Mouse (Mus musculus) megakaryocyte, embryonic 14.5 days (primary cell): ENCODE results near the gene Cald1.

Source experiments
- FLI1 ChIP-seq: IDR thresholded peaks from 2 replicates; pipeline ENCODE4 v1.6.1; 2012; ENCODE audit warnings: low read length, inconsistent platforms, mixed read lengths
- GATA1 ChIP-seq: IDR thresholded peaks from 3 replicates; pipeline ENCODE4 v1.6.1; 2012; ENCODE audit warnings: mixed read lengths, low read length, inconsistent platforms, borderline replicate concordance

DNA sequence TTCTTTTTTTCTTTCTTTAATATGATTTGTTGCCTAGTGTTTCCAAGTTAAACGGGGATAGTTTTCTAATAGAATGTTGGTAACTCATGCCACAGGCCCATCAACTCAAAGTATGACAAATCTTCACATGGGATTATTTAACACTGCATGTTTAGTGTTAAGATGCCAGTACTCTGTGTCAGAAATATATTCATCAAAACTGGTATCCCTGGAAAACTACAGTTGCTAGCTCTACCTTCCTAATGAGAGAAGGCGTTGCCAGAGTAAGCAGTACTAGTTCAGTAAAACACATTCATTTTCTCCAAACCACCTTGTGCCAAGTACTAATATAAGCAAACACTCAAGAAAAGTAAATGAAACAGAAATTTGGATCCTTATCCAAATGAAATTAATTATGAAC, 171.7 kb downstream of the Cald1 start:
- TF ChIP-seq GATA1: no peak
- TF ChIP-seq FLI1: no peak
